8 mouse cellular contexts compared by ENCODE assay signal in the genomic region with DNA sequence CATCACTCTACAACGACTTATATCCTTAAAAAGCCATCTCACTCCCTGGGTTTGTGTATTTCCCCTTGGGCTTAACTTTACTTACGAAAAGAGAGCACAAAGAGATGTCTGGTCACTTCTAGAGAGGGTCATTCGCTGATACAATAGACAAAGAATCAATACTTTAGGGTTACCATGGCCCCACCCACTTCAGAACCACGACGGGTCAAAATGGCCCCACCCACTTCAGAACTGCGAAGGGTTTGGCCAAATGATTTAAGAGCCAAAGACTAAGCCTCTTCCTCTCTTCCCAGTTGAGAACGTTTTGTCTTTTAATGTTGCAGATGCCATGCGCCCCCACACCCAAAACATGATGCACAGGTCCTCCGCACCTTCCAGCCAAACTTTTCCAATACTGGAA.
DNase-seq lines count a peak whose midpoint lies in the region; ATAC-seq lines count a peak whose summit lies in the region.

No protein-coding gene starts in this region.

- H3K36me3 ChIP-seq in heart, embryonic 11.5 days (ENCODE audit: control insufficient read depth, insufficient read depth, low read length): 0 out of 2 replicates have a peak, but pooled peaks cover 4% of the 10 kb centered on the region
- H3K36me3 ChIP-seq in neural tube, embryonic 13.5 days: no peaks in the 10 kb centered on the region

- no peak for ATAC-seq in heart, embryonic 11.5 days (replicated peaks; ENCODE audit: insufficient number of reproducible peaks, low FRiP score, low TSS enrichment)
- no peak for ATAC-seq in neural tube, embryonic 13.5 days (ENCODE audit: low read depth)
- ATAC-seq in cerebellum, adult (ENCODE audit: insufficient number of reproducible peaks, low FRiP score, low TSS enrichment): no peak

- H3K9ac ChIP-seq in heart, embryonic 11.5 days (ENCODE audit: low read depth, low read length): peak overlapping the region; percentile 82
- H3K9ac ChIP-seq in neural tube, embryonic 13.5 days: no peak overlapping the region; the same call in 1 of the 2 replicates

- 18% methylated on average over 9 of the region's 9 CpGs for WGBS in heart, embryonic 11.5 days (ENCODE audit: insufficient replicate concordance)
- WGBS in neural tube, embryonic 13.5 days: 14% methylated on average over 9 of the region's 9 CpGs

- H3K9me3 ChIP-seq in heart, embryonic 11.5 days (replicated peaks; ENCODE audit: control insufficient read depth, low read length): no peaks in the 10 kb centered on the region
- H3K9me3 ChIP-seq in neural tube, embryonic 13.5 days: no peaks in the 10 kb centered on the region

- peaks cover 3% of the 10 kb centered on the region; the same call in 1 of the 2 replicates for H3K4me1 ChIP-seq in heart, embryonic 11.5 days (ENCODE audit: control insufficient read depth, insufficient read depth, low read length)
- peaks cover 12% of the 10 kb centered on the region; the same call in 1 of the 2 replicates for H3K4me1 ChIP-seq in neural tube, embryonic 13.5 days (replicated peaks)

- DNase-seq in 416B (ENCODE audit: low read depth) (peak; percentile 51), NIH3T3 (ENCODE audit: low read depth) (peak; percentile 68), liver (peak; percentile 55)
- no peak for DNase-seq in right cerebral cortex, adult 2 months (ENCODE audit: low spot score in 2 of 2)
- DNase-seq in ovary, adult 18-20 months (ENCODE audit: low spot score): no peak

- no peaks in the 10 kb centered on the region for H3K27me3 ChIP-seq in heart, embryonic 11.5 days (ENCODE audit: control insufficient read depth, insufficient read depth, low read length)
- H3K27me3 ChIP-seq in neural tube, embryonic 13.5 days: peaks cover 50% of the 10 kb centered on the region

- H3K4me3 ChIP-seq in heart, embryonic 11.5 days (ENCODE audit: low read depth, low read length): peak overlapping the region; percentile 59
- peak overlapping the region; percentile 45 for H3K4me3 ChIP-seq in neural tube, embryonic 13.5 days

- H3K27ac ChIP-seq in heart, embryonic 11.5 days (ENCODE audit: low read depth, low read length): peak overlapping the region; percentile 93
- no peak overlapping the region for H3K27ac ChIP-seq in neural tube, embryonic 13.5 days (replicated peaks)

- H3K4me2 ChIP-seq in heart, embryonic 11.5 days: peak overlapping the region; percentile 69
- peak overlapping the region; percentile 67 for H3K4me2 ChIP-seq in neural tube, embryonic 13.5 days

Comparison
In these comparisons a context has a peak if more than half of its experiments do, and no peak if none do; other contexts are left out.
1. DNase-seq: peak in 416B (single experiment), NIH3T3 (single experiment) and liver (single experiment); none in right cerebral cortex, adult 2 months (0 of 2) and ovary, adult 18-20 months (single experiment).